Mouse (Mus musculus): ENCODE results near the gene Olfr1339. TPM values are rescaled to one million over a fixed set of nuclear protein-coding genes. Genes with fewer than 3 reads are reported as not detected.

Olfr1339 gene
- polyA plus RNA-seq, 1 experiment from 2014 or later: not detected

- H3K9me3 ChIP-seq (ENCODE audit: control insufficient read depth, low read length): no peaks in the 10 kb centered on the region
- DNase-seq (ENCODE audit: low spot score): peak; percentile 44
- no peaks in the 10 kb centered on the region for H3K36me3 ChIP-seq (ENCODE audit: control insufficient read depth, insufficient read depth, low read length)
- H3K4me1 ChIP-seq (ENCODE audit: control insufficient read depth, insufficient read depth, low read length): no peaks in the 10 kb centered on the region
- 49% methylated on average over 10 of the region's 10 CpGs for WGBS
- H3K27me3 ChIP-seq (replicated peaks; ENCODE audit: control insufficient read depth, insufficient read depth, low read length): no peaks in the 10 kb centered on the region
- no peak for ATAC-seq (ENCODE audit: low read depth)
- no peak overlapping the region for H3K27ac ChIP-seq (replicated peaks; ENCODE audit: low read depth, low read length)
- H3K9ac ChIP-seq (ENCODE audit: low read depth, low read length): no peak overlapping the region
- H3K4me2 ChIP-seq (ENCODE audit: low read depth, low read length): no peak overlapping the region
- no peak overlapping the region for H3K4me3 ChIP-seq (ENCODE audit: low read depth, low read length)
Observed at GRCm38 (mm10) chr4:118721742-118722483, 10.1 kb upstream of the Olfr1339 start.

GRCm38 (mm10) chr4:118739574-118739973 is 7.6 kb downstream of the Olfr1339 start:
- no peak for DNase-seq (ENCODE audit: low spot score)
- H3K4me1 ChIP-seq (ENCODE audit: control insufficient read depth, insufficient read depth, low read length): no peaks in the 10 kb centered on the region
- peaks cover 33% of the 10 kb centered on the region for H3K27me3 ChIP-seq (replicated peaks; ENCODE audit: control insufficient read depth, insufficient read depth, low read length)
- H3K36me3 ChIP-seq (ENCODE audit: control insufficient read depth, insufficient read depth, low read length): no peaks in the 10 kb centered on the region
- H3K4me3 ChIP-seq (ENCODE audit: low read depth, low read length): no peak overlapping the region
- H3K4me2 ChIP-seq (ENCODE audit: low read depth, low read length): no peak overlapping the region
- H3K27ac ChIP-seq (replicated peaks; ENCODE audit: low read depth, low read length): no peak overlapping the region
- H3K9ac ChIP-seq (ENCODE audit: low read depth, low read length): no peak overlapping the region
- WGBS: 71% methylated on average over 3 of the region's 3 CpGs
- H3K9me3 ChIP-seq (ENCODE audit: control insufficient read depth, low read length): no peaks in the 10 kb centered on the region
- ATAC-seq (ENCODE audit: low read depth): no peak

DNA sequence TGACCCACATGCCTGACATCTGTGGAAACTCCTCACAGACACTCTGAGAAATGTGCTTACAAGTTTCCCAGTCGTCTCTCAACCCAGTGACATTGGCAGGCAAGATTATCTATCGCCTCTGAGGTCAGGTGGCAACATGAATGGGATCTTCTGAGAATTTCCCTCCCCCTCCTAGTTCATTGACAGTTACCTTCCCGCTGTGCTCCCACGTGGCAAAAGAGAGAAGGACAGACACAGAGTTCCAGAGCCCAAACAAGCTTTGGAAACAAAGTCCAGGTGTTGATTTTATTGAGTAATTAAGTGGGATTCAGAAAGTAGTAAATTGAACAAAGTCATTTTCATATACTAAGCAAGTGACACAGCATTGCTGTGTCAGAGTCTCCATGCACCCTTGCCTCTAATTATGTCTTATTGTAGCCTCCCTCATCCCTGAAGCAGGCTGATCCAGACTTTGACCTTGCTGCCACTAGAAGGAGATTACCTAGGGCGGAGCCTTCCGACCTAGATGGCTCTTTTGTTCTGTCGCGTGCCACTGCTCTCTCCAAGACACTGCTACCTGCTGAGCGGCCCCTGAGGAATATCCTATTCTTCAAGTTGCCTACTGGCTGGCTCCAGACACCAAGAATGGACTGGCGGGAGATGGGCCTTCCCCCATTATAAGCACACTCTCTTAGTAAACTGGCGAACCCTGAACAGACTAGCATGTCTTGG is 9.2 kb downstream of the Olfr1339 start:
- no peaks in the 10 kb centered on the region for H3K4me1 ChIP-seq (ENCODE audit: control insufficient read depth, insufficient read depth, low read length)
- no peak overlapping the region for H3K4me2 ChIP-seq (ENCODE audit: low read depth, low read length)
- H3K27me3 ChIP-seq (replicated peaks; ENCODE audit: control insufficient read depth, insufficient read depth, low read length): peaks cover 33% of the 10 kb centered on the region
- H3K9ac ChIP-seq (ENCODE audit: low read depth, low read length): no peak overlapping the region
- 5% methylated on average over 11 of the region's 11 CpGs for whole genome bisulfite sequencing
- ATAC-seq (ENCODE audit: low read depth) (no peak), DNase-seq (ENCODE audit: low spot score) (no peak)
- H3K27ac ChIP-seq (replicated peaks; ENCODE audit: low read depth, low read length): no peak overlapping the region
- 0 out of 2 replicates have a peak, but pooled peaks cover 2% of the 10 kb centered on the region for H3K9me3 ChIP-seq (ENCODE audit: control insufficient read depth, low read length)
- no peaks in the 10 kb centered on the region for H3K36me3 ChIP-seq (ENCODE audit: control insufficient read depth, insufficient read depth, low read length)
- H3K4me3 ChIP-seq (ENCODE audit: low read depth, low read length): no peak overlapping the region

DNA sequence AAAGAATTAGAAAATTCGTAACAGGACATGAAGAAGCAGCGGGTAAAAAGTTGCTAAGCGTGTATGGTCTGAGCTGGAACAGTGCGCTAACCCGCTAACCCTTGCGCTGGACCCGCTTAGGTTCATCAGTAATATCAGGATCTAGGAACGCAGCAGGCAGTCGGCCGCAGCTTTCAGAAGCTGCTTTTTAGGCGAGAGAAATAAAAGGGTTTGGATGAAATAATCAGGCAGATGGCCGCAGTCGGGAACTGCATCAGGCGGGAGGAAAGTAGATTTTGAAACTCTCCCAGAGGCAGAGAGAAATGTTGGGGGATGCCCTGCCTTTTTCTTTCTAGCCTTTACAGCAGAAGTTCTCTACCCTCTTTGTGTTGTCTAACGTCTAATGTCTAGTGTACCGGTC is 9.9 kb downstream of the Olfr1339 start:
- Histone ChIP-seq H3K27me3 (replicated peaks; ENCODE audit: control insufficient read depth, insufficient read depth, low read length) (peaks cover 33% of the 10 kb centered on the region), H3K27ac (replicated peaks; ENCODE audit: low read depth, low read length) (no peak overlapping the region), H3K4me1 (ENCODE audit: control insufficient read depth, insufficient read depth, low read length) (no peaks in the 10 kb centered on the region), H3K36me3 (ENCODE audit: control insufficient read depth, insufficient read depth, low read length) (no peaks in the 10 kb centered on the region), H3K9me3 (ENCODE audit: control insufficient read depth, low read length) (0 out of 2 replicates have a peak, but pooled peaks cover 2% of the 10 kb centered on the region), H3K4me2 (ENCODE audit: low read depth, low read length) (no peak overlapping the region), H3K9ac (ENCODE audit: low read depth, low read length) (no peak overlapping the region), H3K4me3 (ENCODE audit: low read depth, low read length) (no peak overlapping the region)
- ATAC-seq (ENCODE audit: low read depth) (no peak), DNase-seq (ENCODE audit: low spot score) (no peak)
- 7% methylated on average over 16 of the region's 16 CpGs for WGBS

- no peaks in the 10 kb centered on the region for H3K27me3 ChIP-seq (replicated peaks; ENCODE audit: control insufficient read depth, insufficient read depth, low read length)
- no peak within 1 kb of the TSS for H3K4me3 ChIP-seq (ENCODE audit: low read depth, low read length)
- H3K36me3 ChIP-seq (ENCODE audit: control insufficient read depth, insufficient read depth, low read length): no peaks in the 10 kb centered on the region
- no peak within 1 kb of the TSS for H3K9ac ChIP-seq (ENCODE audit: low read depth, low read length)
- H3K27ac ChIP-seq (replicated peaks; ENCODE audit: low read depth, low read length): no peak within 1 kb of the TSS
- ATAC-seq (ENCODE audit: low read depth) (no peak), DNase-seq (ENCODE audit: low spot score) (no peak)
- WGBS: 87% methylated on average over 1 of the region's 1 CpGs
- H3K4me2 ChIP-seq (ENCODE audit: low read depth, low read length): no peak within 1 kb of the TSS
- no peaks in the 10 kb centered on the region for H3K4me1 ChIP-seq (ENCODE audit: control insufficient read depth, insufficient read depth, low read length)
- H3K9me3 ChIP-seq (ENCODE audit: control insufficient read depth, low read length): no peaks in the 10 kb centered on the region
Observed at GRCm38 (mm10) chr4:118758637-118759036, 26.7 kb downstream of the Olfr1339 start, which contains the start of gene Olfr1338. Gene Olfr1338 (minus strand): TSS chr4:118758737.

- DNase-seq (ENCODE audit: low spot score): no peak
- Histone ChIP-seq H3K4me2 (ENCODE audit: low read depth, low read length) (no peak within 1 kb of the TSS), H3K4me1 (ENCODE audit: control insufficient read depth, insufficient read depth, low read length) (no peaks in the 10 kb centered on the region), H3K4me3 (ENCODE audit: low read depth, low read length) (no peak within 1 kb of the TSS), H3K36me3 (ENCODE audit: control insufficient read depth, insufficient read depth, low read length) (no peaks in the 10 kb centered on the region), H3K27me3 (replicated peaks; ENCODE audit: control insufficient read depth, insufficient read depth, low read length) (no peaks in the 10 kb centered on the region), H3K27ac (replicated peaks; ENCODE audit: low read depth, low read length) (no peak within 1 kb of the TSS), H3K9ac (ENCODE audit: low read depth, low read length) (no peak within 1 kb of the TSS), H3K9me3 (ENCODE audit: control insufficient read depth, low read length) (no peaks in the 10 kb centered on the region)
- no peak for ATAC-seq (ENCODE audit: low read depth)
- 88% methylated on average over 2 of the region's 2 CpGs for WGBS
Observed at GRCm38 (mm10) chr4:118782486-118782885, 50.5 kb downstream of the Olfr1339 start, which contains the start of gene Olfr1337. Gene Olfr1337 (minus strand): TSS chr4:118782586.

Other genes with a start within 250 kb of the Olfr1339 start
- 22.3 and 24.2 TPM in 2 replicates for gene Tie1, start 242.1 kb upstream of the Olfr1339 start, polyA plus RNA-seq (2014; fragmentation: Nextera tagmentation; extraction: Ambion mirVana)
- 6.1 and 8.2 TPM in 2 replicates for gene 2610528J11Rik, start 205.2 kb upstream of the Olfr1339 start, polyA plus RNA-seq (2014; fragmentation: Nextera tagmentation; extraction: Ambion mirVana)
- gene Tmem125, start 188.1 kb upstream of the Olfr1339 start, polyA plus RNA-seq (2014; fragmentation: Nextera tagmentation; extraction: Ambion mirVana): 5.6 and 5.8 TPM in 2 replicates
- 0.38 and 1.4 TPM in 2 replicates for gene Cfap57, start 111.4 kb upstream of the Olfr1339 start, polyA plus RNA-seq (2014; fragmentation: Nextera tagmentation; extraction: Ambion mirVana)
- 148 and 150 TPM in 2 replicates for gene Ebna1bp2, start 111.4 kb upstream of the Olfr1339 start, polyA plus RNA-seq (2014; fragmentation: Nextera tagmentation; extraction: Ambion mirVana)
- gene Olfr62, start 73.2 kb upstream of the Olfr1339 start, polyA plus RNA-seq (2014; fragmentation: Nextera tagmentation; extraction: Ambion mirVana): 0.13 and 0.22 TPM in 2 replicates
- gene Olfr1342, start 39.4 kb upstream of the Olfr1339 start, polyA plus RNA-seq (2014; fragmentation: Nextera tagmentation; extraction: Ambion mirVana): 0.12 and 0.22 TPM in 2 replicates
- gene Olfr1341, start 28.7 kb upstream of the Olfr1339 start, polyA plus RNA-seq (2014; fragmentation: Nextera tagmentation; extraction: Ambion mirVana): 0.11 TPM in 1 of 2 replicates, not detected in the other
- gene Olfr1340, start 12.0 kb upstream of the Olfr1339 start, polyA plus RNA-seq (2014; fragmentation: Nextera tagmentation; extraction: Ambion mirVana): 0.08 and 0.24 TPM in 2 replicates
- gene Olfr1338, start 26.6 kb downstream of the Olfr1339 start, polyA plus RNA-seq (2014; fragmentation: Nextera tagmentation; extraction: Ambion mirVana): 0.13 TPM in 1 of 2 replicates, not detected in the other
- not detected in 2 replicates for gene Olfr1337, start 50.4 kb downstream of the Olfr1339 start, polyA plus RNA-seq (2014; fragmentation: Nextera tagmentation; extraction: Ambion mirVana)
- not detected in 2 replicates for gene Olfr1335, start 77.8 kb downstream of the Olfr1339 start, polyA plus RNA-seq (2014; fragmentation: Nextera tagmentation; extraction: Ambion mirVana)
- not detected in 2 replicates for gene Olfr1333, start 104.1 kb downstream of the Olfr1339 start, polyA plus RNA-seq (2014; fragmentation: Nextera tagmentation; extraction: Ambion mirVana)
- gene Olfr1331, start 132.5 kb downstream of the Olfr1339 start, polyA plus RNA-seq (2014; fragmentation: Nextera tagmentation; extraction: Ambion mirVana): 0.13 TPM in 1 of 2 replicates, not detected in the other
- 0.11 TPM in 1 of 2 replicates, not detected in the other for gene Olfr1330, start 156.4 kb downstream of the Olfr1339 start, polyA plus RNA-seq (2014; fragmentation: Nextera tagmentation; extraction: Ambion mirVana)
- not detected in 2 replicates for gene Olfr1329, start 185.3 kb downstream of the Olfr1339 start, polyA plus RNA-seq (2014; fragmentation: Nextera tagmentation; extraction: Ambion mirVana)
- 0.07 TPM in 1 of 2 replicates, not detected in the other for gene Olfr1328, start 206.4 kb downstream of the Olfr1339 start, polyA plus RNA-seq (2014; fragmentation: Nextera tagmentation; extraction: Ambion mirVana)
- gene Lao1, start 229.4 kb downstream of the Olfr1339 start, polyA plus RNA-seq (2014; fragmentation: Nextera tagmentation; extraction: Ambion mirVana): not detected in 2 replicates

All from embryonic facial prominence, embryonic 14.5 days (tissue).